Mouse (Mus musculus): ENCODE results near the gene Cdk9.

GRCm38 (mm10) chr2:32734480-32734879 is 21.6 kb upstream of the Cdk9 start:
- TF ChIP-seq CTCF (IDR thresholded peaks at IDR 0.05; ENCODE audit: extremely low read depth, insufficient read depth, low read length) (no peak), POLR2A (IDR thresholded peaks at IDR 0.05; ENCODE audit: extremely low read depth, insufficient read depth, low read length) (no peak)

Data from cortical plate, adult 2 months (tissue).